Mouse (Mus musculus) right cerebral cortex, postnatal 14 days (tissue): Measurements from ENCODE around the gene Rsph9.

Experiments
- DNase-seq: peaks from one replicate; pipeline ENCODE4 v3.0.0; 2022

The Rsph9 gene

GRCm38 (mm10) chr17:46143578-46144423, at the start of gene Rsph9:
Gene Rsph9, minus strand, starts transcription at chr17:46144216.
- peak; percentile 78 for DNase-seq

DNA sequence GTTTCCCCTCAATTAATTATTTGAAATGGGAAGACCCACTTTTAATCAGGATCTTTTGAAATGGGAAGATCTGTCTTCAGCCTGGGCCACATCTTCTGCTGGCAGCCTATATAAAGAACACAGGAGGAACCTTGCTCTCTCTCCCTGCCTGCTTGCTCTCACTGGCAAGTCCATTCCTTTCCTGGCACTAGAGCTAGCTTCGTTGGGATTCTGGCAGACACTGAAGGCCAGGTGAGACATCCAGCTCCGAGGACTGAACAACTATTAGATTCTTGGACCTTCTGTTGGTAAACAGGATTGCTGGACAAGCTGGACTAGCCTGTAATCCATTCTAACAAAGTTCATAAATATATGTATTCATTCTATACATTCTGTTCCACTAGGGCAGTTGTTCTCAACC, 44.8 kb upstream of the Rsph9 start:
- no peak for DNase-seq

- DNase-seq = no peak
Observed at GRCm38 (mm10) chr17:46182273-46182672, 38.3 kb upstream of the Rsph9 start.

- no peak for DNase-seq
Observed at GRCm38 (mm10) chr17:46170538-46170937, 26.5 kb upstream of the Rsph9 start.

DNA sequence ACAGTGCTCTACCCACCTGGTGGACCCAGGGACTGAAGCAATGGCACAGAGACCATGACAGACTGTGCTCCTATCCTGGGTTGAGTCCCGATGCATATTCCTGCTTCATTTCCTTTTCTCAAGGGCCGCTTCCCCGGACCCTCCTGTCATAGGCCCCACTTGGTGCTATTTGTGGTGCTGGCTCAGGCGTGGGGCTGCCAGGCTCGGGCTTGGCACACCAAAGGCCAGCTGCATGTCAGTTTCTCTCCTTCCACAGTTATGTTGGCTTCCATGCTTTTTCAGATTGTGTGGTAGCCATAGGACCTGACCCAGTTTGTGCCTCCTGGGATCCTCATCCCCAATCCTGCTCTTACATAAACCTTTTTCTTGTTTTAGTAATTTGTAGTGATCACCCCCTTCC, 24.8 kb upstream of the Rsph9 start:
- no peak for DNase-seq

GRCm38 (mm10) chr17:46168318-46168717, 24.3 kb upstream of the Rsph9 start:
- DNase-seq = no peak

- DNase-seq = no peak
Observed at GRCm38 (mm10) chr17:46167014-46167413, 23.0 kb upstream of the Rsph9 start.

GRCm38 (mm10) chr17:46166270-46166669, 22.3 kb upstream of the Rsph9 start:
- DNase-seq = no peak

DNA sequence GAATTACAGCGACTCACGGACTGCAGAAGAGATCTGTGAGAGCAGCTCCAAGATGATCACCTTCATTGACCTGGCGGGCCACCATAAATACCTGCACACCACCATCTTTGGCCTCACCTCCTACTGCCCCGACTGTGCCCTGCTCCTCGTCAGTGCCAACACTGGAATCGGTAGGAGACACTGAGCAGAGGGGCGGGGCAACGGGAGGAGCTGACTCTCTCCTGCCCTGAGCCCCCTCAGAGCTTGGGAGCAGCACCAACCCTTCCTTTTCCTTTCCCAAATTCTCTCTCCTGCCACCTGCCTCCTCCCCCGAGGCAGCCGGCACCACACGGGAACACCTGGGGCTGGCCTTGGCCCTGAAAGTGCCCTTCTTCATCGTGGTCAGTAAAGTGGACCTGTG, 21.4 kb upstream of the Rsph9 start:
- no peak for DNase-seq

- no peak for DNase-seq
Observed at GRCm38 (mm10) chr17:46164791-46165190, 20.8 kb upstream of the Rsph9 start.

GRCm38 (mm10) chr17:46164301-46164700, 20.3 kb upstream of the Rsph9 start:
- DNase-seq = no peak

DNA sequence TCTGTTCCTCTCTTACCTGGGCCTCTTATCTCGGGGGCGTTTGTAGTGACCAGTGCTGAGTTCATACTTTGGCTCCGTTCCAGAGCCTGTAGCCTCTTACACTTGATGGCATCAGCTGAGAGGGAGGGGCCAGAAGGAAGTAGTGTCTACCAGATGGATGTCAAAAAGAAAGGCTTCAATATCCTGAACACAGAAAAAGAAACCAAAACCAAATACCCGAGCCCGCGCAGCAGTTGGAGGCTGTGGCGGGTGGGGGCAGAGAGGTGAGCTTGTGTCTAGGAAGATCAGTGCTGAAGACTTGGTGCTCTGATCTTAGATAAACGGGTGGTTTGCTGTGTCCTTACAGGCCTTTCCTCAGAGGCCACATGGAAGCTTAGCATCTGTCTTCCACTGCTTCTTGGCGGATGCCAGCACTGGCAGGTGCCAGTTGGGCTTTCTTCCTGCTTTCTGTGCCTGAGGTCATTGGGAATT, 19.0 kb upstream of the Rsph9 start:
- no peak for DNase-seq

DNA sequence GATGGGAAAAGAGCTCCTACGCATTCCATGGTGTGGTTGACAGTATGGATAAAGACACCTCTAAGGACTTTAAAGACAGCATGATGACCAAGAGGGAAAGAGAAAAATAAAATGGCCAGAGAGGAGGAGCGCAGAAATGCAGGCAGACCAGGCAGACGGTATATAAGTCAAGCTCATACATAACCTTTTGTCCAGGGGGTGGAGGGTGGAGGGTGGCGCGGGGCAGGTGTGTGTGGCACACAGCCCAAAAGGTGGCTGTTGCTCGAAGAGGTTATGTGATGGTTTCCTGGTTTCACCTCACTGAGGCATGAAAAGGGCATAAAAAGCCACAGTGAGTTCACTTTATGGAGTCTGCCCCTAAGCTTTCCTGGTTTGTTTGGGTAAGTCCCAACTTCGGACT, 18.5 kb upstream of the Rsph9 start:
- DNase-seq = no peak

DNA sequence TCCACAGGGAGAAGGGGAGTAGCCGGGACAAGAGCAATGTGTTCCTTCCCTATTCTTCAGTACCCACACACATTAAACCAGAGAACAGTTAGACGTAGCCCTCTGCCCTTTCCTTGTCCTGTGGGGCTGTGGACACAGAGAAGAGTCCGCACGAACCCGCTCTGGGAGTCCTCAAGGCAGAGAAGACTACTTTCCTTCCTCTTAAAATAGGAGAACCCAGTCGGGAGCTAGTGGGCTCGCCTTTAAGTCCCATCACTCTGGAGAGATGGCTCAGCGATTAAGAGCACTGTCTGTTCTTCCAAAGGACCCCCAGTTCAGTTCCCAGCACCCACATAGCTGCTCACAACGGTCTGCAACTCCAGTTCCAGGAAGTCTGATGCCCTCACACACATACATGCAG, 17.7 kb upstream of the Rsph9 start:
- DNase-seq = no peak

GRCm38 (mm10) chr17:46161179-46161578, 17.2 kb upstream of the Rsph9 start:
- no peak for DNase-seq

- DNase-seq = peak; percentile 90
Observed at GRCm38 (mm10) chr17:46160686-46161085, 16.7 kb upstream of the Rsph9 start, which contains the start of gene Gtpbp2. Gene Gtpbp2, plus strand, starts transcription at chr17:46161032.

- DNase-seq = peak; percentile 84
Observed at GRCm38 (mm10) chr17:46160090-46160662, 16.2 kb upstream of the Rsph9 start.

- DNase-seq = no peak
Observed at GRCm38 (mm10) chr17:46159236-46159635, 15.2 kb upstream of the Rsph9 start.

DNA sequence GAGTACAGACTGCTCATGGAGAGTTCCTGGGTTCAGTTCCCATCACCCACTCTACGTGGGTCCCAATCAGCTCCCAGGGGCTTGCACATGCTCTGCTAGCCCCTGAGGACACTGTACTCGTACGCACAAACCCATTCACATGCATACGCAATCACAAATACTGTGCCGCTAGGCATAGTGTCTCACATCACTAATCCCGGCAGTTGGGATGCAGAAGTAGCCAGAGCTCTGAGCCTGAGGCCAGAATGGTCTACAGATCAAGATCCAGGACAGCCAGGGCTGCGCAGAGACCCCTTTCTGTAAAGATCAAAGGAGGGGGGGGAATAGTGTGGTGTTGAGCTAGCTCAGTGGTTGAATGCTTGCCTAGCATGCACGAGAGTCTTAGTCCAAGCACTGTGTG, 13.1 kb upstream of the Rsph9 start:
- DNase-seq = no peak

DNA sequence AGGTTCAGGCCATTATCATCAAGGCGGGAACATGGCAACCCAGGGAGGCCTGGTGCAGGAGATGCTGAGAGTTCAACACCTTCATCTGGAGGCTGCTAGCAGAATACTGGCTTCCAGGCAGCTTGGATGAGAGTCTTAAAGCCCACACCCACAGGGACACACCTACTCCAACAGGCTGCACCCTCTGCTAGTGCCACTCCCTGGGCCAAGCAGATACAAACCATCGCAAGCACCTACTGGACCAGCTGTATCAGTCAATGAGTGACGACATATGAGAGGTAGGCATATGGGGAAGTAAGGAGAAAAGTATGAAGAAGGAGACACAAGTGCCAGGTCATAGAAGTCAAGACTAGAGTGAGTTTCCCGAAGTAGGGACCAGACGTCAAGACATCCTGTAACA, 12.7 kb upstream of the Rsph9 start:
- DNase-seq = no peak

DNA sequence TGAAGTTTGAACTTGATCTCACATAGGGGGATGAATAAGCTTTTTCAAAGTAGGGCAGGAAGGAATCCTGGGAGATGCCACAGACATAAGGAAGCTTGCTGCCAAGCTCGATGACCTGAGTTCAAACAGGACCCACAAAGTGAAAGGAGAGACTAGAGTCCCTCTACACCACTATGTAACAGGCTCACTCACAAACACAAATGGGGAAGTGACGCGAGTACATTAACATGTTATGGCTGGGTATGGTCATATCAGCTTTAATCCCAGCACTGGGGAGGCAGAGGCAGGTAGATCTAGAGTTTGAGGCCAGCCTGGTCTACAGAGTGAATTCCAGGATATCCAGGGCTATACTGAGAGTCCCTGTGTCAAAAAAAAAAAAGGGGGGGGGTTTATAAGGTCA, 10.3 kb upstream of the Rsph9 start:
- DNase-seq = no peak

- DNase-seq = peak; percentile 80
Observed at GRCm38 (mm10) chr17:46152847-46153782, 9.1 kb upstream of the Rsph9 start, which contains the start of gene Mad2l1bp. Gene Mad2l1bp, minus strand, starts transcription at chr17:46153553.

DNA sequence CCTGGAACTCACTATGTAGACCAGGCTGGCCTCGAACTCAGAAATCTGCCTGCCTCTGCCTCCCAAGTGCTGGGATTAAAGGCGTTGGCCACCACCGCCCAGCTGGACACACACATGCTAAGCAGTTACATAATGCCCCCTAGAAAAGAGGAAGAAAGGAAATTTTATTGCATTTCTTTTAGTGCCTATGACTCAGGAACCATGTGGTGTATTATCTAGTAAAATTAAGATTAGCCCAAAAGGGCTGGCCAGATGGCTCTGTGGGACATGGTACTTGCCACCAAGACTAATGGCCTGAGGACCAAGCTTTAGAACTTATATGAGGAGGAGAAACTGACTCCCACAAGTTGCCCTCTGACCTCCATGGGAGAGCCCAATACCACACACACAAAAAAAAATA, 4.1 kb downstream of the Rsph9 start:
- DNase-seq = no peak
